Mouse (Mus musculus): ENCODE data around the gene Mgst1.

Gene Mgst1

DNA sequence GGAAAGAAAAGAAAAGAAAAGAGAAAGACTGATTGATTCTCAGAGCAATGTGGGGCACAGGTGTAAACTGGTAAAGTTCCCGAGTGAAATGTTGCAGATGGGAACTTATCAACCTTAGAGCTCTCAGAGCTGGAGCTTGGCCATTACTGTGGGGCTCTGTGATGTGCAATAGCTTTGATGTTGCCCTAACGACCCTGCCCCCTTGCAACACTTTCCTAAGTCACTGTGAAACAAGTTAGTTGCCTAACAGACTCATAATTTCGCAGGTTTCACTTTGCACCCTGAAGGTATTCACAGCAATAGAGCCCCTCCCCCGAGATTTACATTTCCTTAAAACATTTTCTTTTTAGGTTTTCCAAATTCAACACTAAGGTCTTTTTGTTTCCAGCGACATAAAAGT lies at the start of gene Mgst1:
TSS of gene Mgst1 (plus strand) at position 387 of the 400 bp plus-strand sequence.
- DNase-seq (ENCODE audit: low read depth, low spot score): peak; percentile 46

DNA sequence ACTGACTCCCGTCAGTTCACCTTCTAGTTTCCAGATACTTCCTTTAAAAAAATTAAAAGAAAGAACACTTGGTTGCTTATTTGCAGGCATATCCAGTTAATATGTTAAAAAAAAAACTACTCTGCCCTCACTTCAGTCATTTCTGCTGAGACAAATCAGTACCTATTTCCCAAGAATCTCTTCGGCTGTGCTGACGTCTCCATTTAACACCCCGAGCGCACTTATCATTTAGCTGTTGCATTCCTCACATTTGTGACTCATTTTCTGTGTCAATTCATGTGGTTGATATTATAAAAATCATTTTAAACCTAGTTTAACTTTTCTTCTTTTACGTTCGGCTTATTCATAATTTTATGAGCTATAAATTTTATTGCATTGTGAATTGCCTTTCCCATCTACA lies 47.7 kb upstream of the Mgst1 start:
- no peak for DNase-seq (ENCODE audit: low read depth, low spot score)

- DNase-seq (ENCODE audit: low read depth, low spot score): no peak
Observed at GRCm38 (mm10) chr6:138095060-138095459, 45.1 kb upstream of the Mgst1 start.

DNA sequence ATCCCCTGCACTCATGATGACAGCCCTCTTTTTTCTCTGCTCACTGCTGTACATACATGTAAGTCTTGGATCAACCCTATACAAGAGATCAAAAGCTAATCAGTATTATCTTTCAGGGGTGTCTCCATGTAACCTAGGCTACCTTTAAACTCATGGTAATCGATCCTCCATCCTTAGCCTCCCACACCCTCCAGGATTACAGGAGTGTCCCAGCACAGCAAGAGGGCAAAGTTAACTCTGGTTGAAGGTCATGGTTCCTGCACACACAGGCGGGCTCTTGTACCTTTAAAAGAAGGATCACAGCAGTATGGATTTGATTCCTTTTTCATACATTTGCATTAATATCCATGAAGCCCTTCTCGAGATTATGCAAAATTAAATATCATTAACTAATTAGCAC lies 40.5 kb upstream of the Mgst1 start:
- DNase-seq (ENCODE audit: low read depth, low spot score): no peak

DNA sequence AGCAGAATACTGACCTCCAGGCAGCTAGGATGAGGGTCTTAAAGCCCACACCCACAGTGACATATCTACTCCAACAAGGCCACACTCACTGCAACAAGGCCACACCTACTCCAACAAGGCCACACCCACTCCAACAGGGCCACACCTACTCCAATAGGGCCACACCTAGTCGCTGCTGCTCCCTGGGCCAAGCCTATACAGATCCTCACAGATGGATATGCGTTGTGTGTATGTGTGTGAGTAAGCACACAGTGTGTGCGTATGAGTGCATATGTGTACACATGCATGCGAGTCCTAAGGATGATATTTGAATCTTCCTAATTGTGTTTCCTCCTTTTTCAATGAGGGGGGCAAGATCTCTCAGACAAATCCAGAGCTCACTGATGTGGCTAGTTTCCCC lies 38.3 kb upstream of the Mgst1 start:
- DNase-seq (ENCODE audit: low read depth, low spot score): no peak

- no peak for DNase-seq (ENCODE audit: low read depth, low spot score)
Observed at GRCm38 (mm10) chr6:138102940-138103339, 37.2 kb upstream of the Mgst1 start.

GRCm38 (mm10) chr6:138104559-138104958 lies 35.6 kb upstream of the Mgst1 start:
- no peak for DNase-seq (ENCODE audit: low read depth, low spot score)

DNA sequence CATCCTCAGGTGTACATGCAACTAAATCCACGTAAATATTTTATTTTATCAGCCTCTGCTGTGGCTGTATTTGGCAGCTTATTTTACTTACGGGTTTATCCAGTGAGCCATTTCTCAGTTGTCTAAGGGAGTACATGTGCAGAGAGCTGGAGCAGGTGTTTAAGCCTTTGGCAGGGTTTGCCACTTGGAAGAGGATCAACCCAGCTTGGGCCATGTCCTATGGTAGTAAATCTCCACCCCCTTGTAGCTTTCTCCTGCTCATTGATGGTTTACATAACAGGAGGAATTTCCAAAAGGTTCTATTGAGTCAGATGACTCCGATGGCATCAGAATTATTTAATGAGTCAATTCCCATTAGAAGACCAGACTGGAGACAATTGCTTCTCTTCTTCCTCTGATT lies 22.6 kb upstream of the Mgst1 start:
- DNase-seq (ENCODE audit: low read depth, low spot score): no peak

GRCm38 (mm10) chr6:138128392-138129335 lies 11.5 kb upstream of the Mgst1 start:
- DNase-seq (ENCODE audit: low read depth, low spot score): no peak

DNA sequence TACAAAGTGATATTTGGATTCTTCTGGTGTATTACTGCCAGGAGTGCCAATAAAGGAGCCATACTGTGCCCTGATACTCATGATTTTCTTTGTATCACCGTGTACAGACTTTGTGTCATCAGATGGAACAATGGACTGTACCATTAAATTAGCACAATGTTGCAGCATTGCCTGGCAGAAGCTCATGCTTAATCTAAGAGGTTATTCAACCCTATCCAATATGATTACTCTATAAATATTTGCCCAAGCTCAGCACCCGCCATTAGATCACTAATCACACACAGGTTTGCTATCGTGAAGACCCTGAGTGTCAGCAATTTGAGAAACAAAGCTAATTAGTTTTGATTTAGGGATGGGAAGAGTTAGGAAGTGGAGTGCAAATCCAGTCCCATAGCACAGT lies 9.6 kb upstream of the Mgst1 start:
- DNase-seq (ENCODE audit: low read depth, low spot score): no peak

DNA sequence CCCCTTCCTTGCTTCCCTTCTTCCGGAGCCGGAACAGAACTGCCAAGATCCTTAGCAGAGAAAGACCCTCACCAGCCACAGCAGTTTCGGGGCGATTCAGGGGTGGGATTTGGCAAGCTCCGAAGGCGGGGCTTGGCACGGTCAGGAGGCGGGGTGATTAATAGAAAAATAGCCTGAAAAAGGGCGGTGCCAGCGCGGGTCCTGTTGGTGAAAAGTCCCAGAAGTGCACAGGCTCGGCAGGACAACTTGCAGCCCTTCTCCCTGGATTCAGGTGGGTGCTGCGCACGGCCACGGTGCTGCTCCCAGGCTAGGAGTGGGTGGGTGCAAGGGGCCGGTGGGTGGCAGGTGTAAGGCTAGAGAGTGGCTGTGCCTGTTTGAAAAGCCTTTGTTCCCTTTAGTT lies 220 bp downstream of the Mgst1 start:
- DNase-seq (ENCODE audit: low read depth, low spot score): peak; percentile 80

DNA sequence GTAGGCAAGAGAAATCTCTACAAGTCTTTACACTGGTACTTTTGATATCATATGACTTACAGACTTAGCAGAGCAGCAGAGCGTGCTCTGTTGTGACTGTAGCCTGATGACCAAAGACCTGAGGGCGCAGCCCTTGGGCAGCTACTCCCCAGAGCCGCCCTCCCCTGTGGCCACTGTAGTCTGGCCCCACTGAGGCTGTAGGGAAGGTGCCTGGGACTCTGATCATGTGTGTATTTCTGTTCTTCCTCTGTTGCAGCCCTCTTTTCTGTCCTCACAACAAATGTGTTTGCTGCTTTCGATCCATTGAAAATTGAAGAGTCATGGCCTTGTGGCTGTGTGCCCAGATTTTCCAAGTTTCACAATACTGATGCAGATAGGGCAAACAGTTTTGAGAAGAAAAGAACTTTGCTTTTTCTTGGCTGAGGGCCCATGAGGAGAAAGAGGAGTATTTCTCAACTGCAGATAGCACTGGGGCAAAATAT lies 1.0 kb downstream of the Mgst1 start:
- no peak for DNase-seq (ENCODE audit: low read depth, low spot score)

- no peak for DNase-seq (ENCODE audit: low read depth, low spot score)
Observed at GRCm38 (mm10) chr6:138142604-138143003, 2.5 kb downstream of the Mgst1 start.

GRCm38 (mm10) chr6:138143450-138143849 lies 3.3 kb downstream of the Mgst1 start:
- no peak for DNase-seq (ENCODE audit: low read depth, low spot score)

GRCm38 (mm10) chr6:138153111-138153510 lies 13.0 kb downstream of the Mgst1 start:
- peak; percentile 65 for DNase-seq (ENCODE audit: low read depth, low spot score)

DNA sequence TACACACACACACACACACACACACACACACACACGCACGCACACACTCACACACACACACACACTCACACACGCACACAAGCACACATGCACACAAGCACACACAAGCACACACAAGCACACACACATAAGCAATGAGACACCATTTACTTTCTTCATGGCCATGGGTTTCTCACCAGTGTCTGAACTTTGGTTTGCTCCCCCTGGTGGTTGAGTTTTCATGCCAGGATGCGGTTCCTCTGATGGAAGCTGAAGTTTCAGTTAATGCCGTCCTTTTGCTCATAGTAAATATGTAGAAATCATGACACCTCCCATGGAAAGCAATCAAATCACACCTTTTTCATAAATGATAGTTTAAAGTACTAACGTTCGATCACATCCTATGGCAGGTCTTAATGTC lies 23.8 kb downstream of the Mgst1 start:
- peak; percentile 46 for DNase-seq (ENCODE audit: low read depth, low spot score)

GRCm38 (mm10) chr6:138171480-138172224 lies 31.5 kb downstream of the Mgst1 start:
- peak; percentile 21 for DNase-seq (ENCODE audit: low read depth, low spot score)

Data from forelimb bud, embryonic 11.5 days (tissue).